Mouse (Mus musculus): ENCODE measurements around the gene Ndufv3.

- TF ChIP-seq CTCF (IDR thresholded peaks at IDR 0.05; ENCODE audit: low read depth): no peak
- TF ChIP-seq EP300 (IDR thresholded peaks at IDR 0.05; ENCODE audit: low read depth): no peak
Measured at GRCm38 (mm10) chr17:31503337-31503736, 16.6 kb upstream of the Ndufv3 start.
